Mouse (Mus musculus) megakaryocyte, embryonic 14.5 days (primary cell): ENCODE data around the gene Acbd6.

Experiments used
- FLI1 ChIP-seq: IDR thresholded peaks from 2 replicates; pipeline ENCODE4 v1.6.1; 2012; ENCODE audit warnings: low read length, inconsistent platforms, mixed read lengths
- GATA1 ChIP-seq: IDR thresholded peaks from 3 replicates; pipeline ENCODE4 v1.6.1; 2012; ENCODE audit warnings: mixed read lengths, low read length, inconsistent platforms, borderline replicate concordance

GRCm38 (mm10) chr1:155560021-155560420 is 2.1 kb downstream of the Acbd6 start:
- TF ChIP-seq GATA1 (no peak), FLI1 (no peak)
